14 mouse cellular contexts compared by ENCODE assay signal in genomic region chr4:101715805-101716204, GRCm38 (mm10). TPM values are rescaled to one million over a fixed set of nuclear protein-coding genes. Genes with fewer than 3 reads are reported as not detected.
A peak's percentile ranks its signal among the peaks of the same experiment; 100 is the strongest.
DNase-seq lines count a peak whose midpoint lies in the region; ATAC-seq and TF ChIP-seq lines count a peak whose summit lies in the region.
"Had no signal": no experiment of that assay in that cellular context is flagged by ENCODE, and none has a peak within 500 bp of the region (broad histone marks: within the 10 kb centered on the region; RNA-seq: fewer than 3 reads in every experiment).

No protein-coding gene starts in this region.

- peak; percentile 91 for ATAC-seq in Patski
- ATAC-seq: activated CD4-positive, CD25-positive, alpha-beta regulatory T cell, adult 4 months; CD4-positive, CD25-positive, alpha-beta regulatory T cell, adult 4 months had no signal

- in situ Hi-C loops in Patski (cut with MboI; ENCODE audit: low pct_unique_long_range_greater_than_20kb), result no loop called here

- H3K27me3 ChIP-seq in Patski, result no peaks in the 10 kb centered on the region
- H3K27me3 ChIP-seq: CH12.LX had no signal

- DNase-seq in Patski (ENCODE audit: low read depth, low spot score), result peak; percentile 87
- DNase-seq in kidney, postnatal 4 days, result no peak
- DNase-seq: adrenal gland, adult 8-10 months; adrenal gland, postnatal 25 days; B cell, adult 2 months; cerebellum, adult 11 months; cerebellum, adult 11-12 months; cerebellum, adult 18-20 months; cerebellum, adult 2 months; cerebellum, adult 8-10 months had no signal

- TF ChIP-seq CTCF in Patski (IDR thresholded peaks at IDR 0.05), result no peak

- POLR2A ChIA-PET in Patski (lab: Charles Lee), result no interaction called here

- CTCF ChIA-PET in Patski (lab: Charles Lee), result no interaction called here

RNA-seq across cellular contexts. Expression of gene Lepr, which starts 1.4 kb away (rescaled TPM):
- 1.5 TPM for polyA plus RNA-seq in Patski (2021)
- polyA plus RNA-seq: CD4-positive, CD25-positive, alpha-beta regulatory T cell, adult 4 months; G1E had no signal
